Mouse (Mus musculus) G1E (cell line): ENCODE measurements around the gene Padi6. TPM values are rescaled to one million over a fixed set of nuclear protein-coding genes. Genes with fewer than 3 reads are reported as not detected.
A peak's percentile ranks its signal among the peaks of the same experiment; 100 is the strongest.

Source experiments
- ATAC-seq: 2 replicates; pipeline ENCODE4 v1.8.0; 2016; ENCODE audit warnings: mild to moderate bottlenecking; ENCODE audit not compliant: insufficient number of reproducible peaks, poor library complexity, low FRiP score, severe bottlenecking; ENCODE audit errors: extremely low read depth
- DNase-seq: peaks from one replicate; pipeline ENCODE4 v3.0.0; 2012; ENCODE audit warnings: low spot score
- H3K27me3 ChIP-seq: 2 replicates; pipeline ENCODE4 v1.6.1; 2012; ENCODE audit warnings: mild to moderate bottlenecking, low read length, inconsistent platforms; ENCODE audit not compliant: insufficient read depth
- H3K36me3 ChIP-seq: replicated peaks from 2 replicates; pipeline ENCODE3; 2012; ENCODE audit warnings: mild to moderate bottlenecking, inconsistent platforms
- H3K4me1 ChIP-seq: 2 replicates; pipeline ENCODE4 v1.6.1; 2012; ENCODE audit warnings: low read depth, low read length, inconsistent platforms, mixed read lengths; ENCODE audit not compliant: insufficient read depth
- H3K4me3 ChIP-seq: 2 replicates; pipeline ENCODE4 v1.5.1; 2012; ENCODE audit warnings: low read depth, mild to moderate bottlenecking, inconsistent platforms, low read length, moderate library complexity, mixed read lengths
- H3K9me3 ChIP-seq: replicated peaks from 2 replicates; pipeline ENCODE4 v1.6.1; 2012; ENCODE audit warnings: inconsistent platforms
- CTCF ChIP-seq: IDR thresholded peaks from 2 replicates; pipeline ENCODE4 v1.5.1; 2012; ENCODE audit warnings: low read depth, low read length, inconsistent platforms, mixed read lengths
- GATA1 ChIP-seq: IDR thresholded peaks from 2 replicates; pipeline ENCODE4 v1.6.1; 2012; ENCODE audit warnings: borderline replicate concordance, low read length, inconsistent platforms, mixed read lengths
- GATA2 ChIP-seq: IDR thresholded peaks from 2 replicates; pipeline ENCODE4 v1.6.1; 2012; ENCODE audit warnings: low read depth, low read length, inconsistent platforms, borderline replicate concordance
- POLR2AphosphoS5 ChIP-seq: IDR thresholded peaks from 2 replicates; pipeline ENCODE4 v1.6.1; 2012; ENCODE audit warnings: low read depth, low read length, inconsistent platforms; ENCODE audit not compliant: insufficient replicate concordance
- TAL1 ChIP-seq: conservative IDR thresholded peaks from 2 replicates; pipeline ENCODE4 v1.6.1; 2012; ENCODE audit warnings: low read depth, low read length, inconsistent platforms, mixed read lengths
- polyA plus RNA-seq: library from polyadenylated mRNA; stranded (reverse); fragments of >175 nt; gene quantifications from 2 replicates; pipeline ENCODE4 v1.2.3, GENCODE M21; 2012
- total RNA-seq, 2 experiments: library from RNA; stranded (forward) in 1 of 2; stranded (reverse) in 1 of 2; fragments of 200-1000 nt in 1 of 2; fragments of >200 nt in 1 of 2; fragmentation: Nextera tagmentation in 1 of 2; gene quantifications; 2 replicates each; pipeline ENCODE4 v1.2.3; 2014 to 2017

Gene Padi6
- total and polyA plus RNA-seq, 3 experiments = not detected

DNA sequence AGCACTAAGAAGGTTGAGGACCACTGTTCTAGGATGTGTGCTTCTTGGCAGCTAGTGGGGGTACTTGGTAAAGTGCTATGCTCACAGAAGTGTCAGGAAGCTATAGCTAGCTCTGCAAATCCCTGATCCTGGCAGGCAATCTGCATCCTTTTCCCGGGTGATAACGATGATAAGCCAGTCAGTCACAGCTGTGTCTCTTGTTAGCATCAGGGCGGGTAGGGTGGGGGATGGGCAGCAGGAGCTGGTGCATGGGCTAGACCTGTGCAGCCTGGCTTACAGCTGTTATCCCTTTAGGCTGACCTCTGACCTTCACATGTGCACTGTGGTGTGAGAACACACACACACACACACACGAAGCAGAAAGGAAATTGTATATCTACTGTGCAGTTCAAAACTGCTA is 643 bp upstream of the Padi6 start:
- Histone ChIP-seq H3K4me3 (no peak overlapping the region), H3K36me3 (no peaks in the 10 kb centered on the region), H3K9me3 (no peaks in the 10 kb centered on the region), H3K4me1 (peaks cover 24% of the 10 kb centered on the region), H3K27me3 (peaks cover 44% of the 10 kb centered on the region)
- TF ChIP-seq GATA1 (no peak), POLR2AphosphoS5 (no peak), CTCF (no peak), GATA2 (no peak), TAL1 (no peak)
- DNase-seq (no peak), ATAC-seq (no peak)

DNA sequence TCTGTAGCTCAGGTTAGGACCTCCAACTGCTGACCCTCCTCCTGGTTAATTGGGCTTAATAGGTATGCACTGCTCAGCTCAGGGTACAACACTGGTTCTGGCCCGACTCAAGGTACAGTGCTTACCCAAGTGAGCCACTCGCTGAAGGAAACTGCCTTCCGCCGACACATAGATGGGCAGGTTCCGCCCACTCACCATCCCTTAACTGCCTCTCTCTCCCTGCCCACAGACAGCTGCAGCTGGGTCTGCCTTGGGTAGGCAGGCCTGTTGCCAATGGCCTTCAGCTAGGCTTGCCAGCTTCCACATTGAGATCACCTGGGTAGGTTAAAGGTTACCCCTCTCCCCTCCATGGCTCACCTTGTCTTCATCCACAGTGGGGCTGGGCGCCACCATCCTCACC is 1.0 kb downstream of the Padi6 start:
- 0 out of 2 replicates have a peak overlapping the region, but pooled peaks have one; percentile 27 for H3K4me3 ChIP-seq
- peaks cover 33% of the 10 kb centered on the region for H3K27me3 ChIP-seq
- H3K4me1 ChIP-seq = peaks cover 40% of the 10 kb centered on the region
- no peaks in the 10 kb centered on the region for H3K9me3 ChIP-seq
- ATAC-seq = no peak
- TF ChIP-seq POLR2AphosphoS5 = no peak
- H3K36me3 ChIP-seq = no peaks in the 10 kb centered on the region
- no peak for DNase-seq

- ATAC-seq (no peak), DNase-seq (no peak)
- Histone ChIP-seq H3K4me3 (no peak overlapping the region), H3K27me3 (peaks cover 30% of the 10 kb centered on the region), H3K4me1 (peaks cover 46% of the 10 kb centered on the region), H3K36me3 (no peaks in the 10 kb centered on the region), H3K9me3 (no peaks in the 10 kb centered on the region)
- TF ChIP-seq TAL1 = no peak
Observed at GRCm38 (mm10) chr4:140740655-140741054, 1.8 kb downstream of the Padi6 start.

DNA sequence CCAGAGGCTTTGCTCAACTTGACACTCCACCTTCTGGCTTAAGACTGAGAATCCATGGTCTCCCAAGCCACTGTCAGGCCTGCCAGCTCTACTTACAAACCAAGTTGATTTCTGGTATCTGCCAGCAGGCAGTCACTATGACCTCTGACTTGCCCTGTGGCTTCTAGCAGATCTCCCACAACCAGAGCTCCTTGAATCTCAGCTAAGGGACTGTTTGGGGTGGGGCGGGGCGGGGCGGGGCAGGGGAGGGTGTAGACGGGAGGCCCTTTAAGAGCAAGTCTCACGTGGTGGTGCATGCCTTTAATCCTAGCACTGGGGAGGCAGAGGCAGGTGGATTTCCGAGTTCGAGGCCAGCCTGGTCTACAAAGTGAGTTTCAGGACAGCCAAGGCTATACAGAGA is 9.6 kb downstream of the Padi6 start:
- no peaks in the 10 kb centered on the region for H3K36me3 ChIP-seq
- TF ChIP-seq CTCF (no peak), GATA2 (no peak), TAL1 (no peak), GATA1 (no peak), POLR2AphosphoS5 (no peak)
- H3K27me3 ChIP-seq = peaks cover 24% of the 10 kb centered on the region; the same call in 1 of the 2 replicates
- H3K4me3 ChIP-seq = no peak overlapping the region
- peaks cover 48% of the 10 kb centered on the region for H3K4me1 ChIP-seq
- DNase-seq (peak; percentile 49), ATAC-seq (peak; percentile 48)
- H3K9me3 ChIP-seq = no peaks in the 10 kb centered on the region

GRCm38 (mm10) chr4:140731654-140732053 is 10.8 kb downstream of the Padi6 start:
- Histone ChIP-seq H3K4me3 (no peak overlapping the region), H3K9me3 (no peaks in the 10 kb centered on the region), H3K4me1 (peaks cover 36% of the 10 kb centered on the region), H3K27me3 (peaks cover 24% of the 10 kb centered on the region; the same call in 1 of the 2 replicates), H3K36me3 (peaks cover 6% of the 10 kb centered on the region)
- ATAC-seq (no peak), DNase-seq (no peak)
- TF ChIP-seq CTCF = peak; percentile 34; the same call in 1 of the 2 replicates
- no peak for TF ChIP-seq GATA2

DNA sequence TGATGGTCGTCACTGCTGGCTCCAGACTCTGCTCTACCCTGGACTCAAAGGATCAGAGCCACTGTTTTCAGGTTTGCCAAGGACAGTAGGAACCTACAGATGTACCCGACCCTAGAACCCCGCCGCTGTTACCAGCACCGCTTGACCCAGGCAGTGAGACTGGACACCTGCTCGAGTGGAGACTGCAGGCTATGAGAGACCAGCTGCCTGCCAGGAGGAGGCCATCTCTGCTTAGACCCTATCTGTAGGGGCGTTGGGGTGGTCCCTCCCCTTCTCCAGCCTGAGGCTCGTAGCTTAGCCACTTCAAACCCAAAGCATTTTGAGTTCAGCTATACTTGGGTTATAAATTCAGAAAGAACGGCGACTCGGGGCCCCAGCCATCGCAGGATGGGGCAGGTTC is 15.5 kb downstream of the Padi6 start:
- no peaks in the 10 kb centered on the region for H3K9me3 ChIP-seq
- TF ChIP-seq CTCF (no peak), GATA1 (no peak), GATA2 (no peak), POLR2AphosphoS5 (no peak), TAL1 (no peak)

GRCm38 (mm10) chr4:140724739-140725138 is 17.7 kb downstream of the Padi6 start:
- TF ChIP-seq CTCF (no peak), TAL1 (no peak), POLR2AphosphoS5 (no peak; the same call in 1 of the 2 replicates), GATA2 (no peak)
- Histone ChIP-seq H3K4me3 (no peak overlapping the region), H3K27me3 (peaks cover 10% of the 10 kb centered on the region; the same call in 1 of the 2 replicates), H3K9me3 (no peaks in the 10 kb centered on the region), H3K4me1 (peaks cover 19% of the 10 kb centered on the region), H3K36me3 (peaks cover 74% of the 10 kb centered on the region)
- ATAC-seq (no peak), DNase-seq (no peak)

More for the DNA sequence above, 15.5 kb downstream of the Padi6 start:
- no peak overlapping the region for H3K4me3 ChIP-seq
- H3K36me3 ChIP-seq = peaks cover 52% of the 10 kb centered on the region
- DNase-seq = no peak
- peaks cover 1% of the 10 kb centered on the region; the same call in 1 of the 2 replicates for H3K4me1 ChIP-seq
- no peak for ATAC-seq
- H3K27me3 ChIP-seq = peaks cover 21% of the 10 kb centered on the region; the same call in 1 of the 2 replicates
